Mouse (Mus musculus): ENCODE results near the gene Aspa. TPM values are rescaled to one million over a fixed set of nuclear protein-coding genes. Genes with fewer than 3 reads are reported as not detected.

Gene Aspa
- polyA plus RNA-seq, 1 experiment, result 46.1 TPM

GRCm38 (mm10) chr11:73283926-73284325 is 45.5 kb downstream of the Aspa start:
- Histone ChIP-seq H3K4me1 (ENCODE audit: control insufficient read depth, insufficient read depth, low read length) (no peaks in the 10 kb centered on the region), H3K4me3 (ENCODE audit: insufficient read depth, low read depth, low read length) (no peak overlapping the region), H3K27ac (ENCODE audit: insufficient read depth, low read depth, low read length) (no peak overlapping the region), H3K36me3 (ENCODE audit: control insufficient read depth, insufficient read depth, low read length) (no peaks in the 10 kb centered on the region), H3K27me3 (replicated peaks; ENCODE audit: control insufficient read depth, insufficient read depth, low read length) (no peaks in the 10 kb centered on the region)
- DNase-seq, result no peak
- 38% methylated on average over 1 of the region's 1 CpGs for WGBS
- TF ChIP-seq CTCF (conservative IDR thresholded peaks at IDR 0.05; ENCODE audit: insufficient read depth, insufficient read length, low read depth, low read length), result no peak
- no peak for TF ChIP-seq POLR2A (IDR thresholded peaks at IDR 0.05; ENCODE audit: low read depth, low read length)

DNA sequence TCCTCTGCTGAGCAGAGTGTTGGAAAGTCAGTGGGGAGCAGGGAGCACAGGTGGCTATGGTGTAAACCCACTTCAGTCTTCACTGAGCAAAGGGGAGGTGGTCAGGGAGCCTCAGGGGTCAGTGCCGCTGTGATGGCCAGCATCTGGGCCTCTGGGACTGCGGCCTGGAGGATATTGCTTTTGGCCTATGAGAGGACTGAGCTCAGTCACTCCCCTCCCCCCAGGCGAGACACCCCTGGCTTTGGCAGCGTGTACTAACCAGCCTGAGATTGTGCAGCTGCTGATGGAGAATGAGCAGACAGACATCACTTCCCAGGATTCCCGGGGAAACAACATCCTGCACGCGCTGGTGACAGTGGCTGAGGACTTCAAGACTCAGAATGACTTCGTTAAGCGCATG is 46.0 kb downstream of the Aspa start:
- H3K36me3 ChIP-seq (ENCODE audit: control insufficient read depth, insufficient read depth, low read length), result no peaks in the 10 kb centered on the region
- no peaks in the 10 kb centered on the region for H3K27me3 ChIP-seq (replicated peaks; ENCODE audit: control insufficient read depth, insufficient read depth, low read length)
- no peak overlapping the region for H3K27ac ChIP-seq (ENCODE audit: insufficient read depth, low read depth, low read length)
- DNase-seq, result peak; percentile 23
- H3K4me3 ChIP-seq (ENCODE audit: insufficient read depth, low read depth, low read length), result no peak overlapping the region
- H3K4me1 ChIP-seq (ENCODE audit: control insufficient read depth, insufficient read depth, low read length), result no peaks in the 10 kb centered on the region
- TF ChIP-seq CTCF (conservative IDR thresholded peaks at IDR 0.05; ENCODE audit: insufficient read depth, insufficient read length, low read depth, low read length), result no peak
- no peak for TF ChIP-seq POLR2A (IDR thresholded peaks at IDR 0.05; ENCODE audit: low read depth, low read length)
- 43% methylated on average over 9 of the region's 9 CpGs for WGBS

- 2% methylated on average over 16 of the region's 16 CpGs for WGBS
- no peaks in the 10 kb centered on the region for H3K27me3 ChIP-seq (replicated peaks; ENCODE audit: control insufficient read depth, insufficient read depth, low read length)
- peak overlapping the region; percentile 35; the same call in 1 of the 2 replicates for H3K4me3 ChIP-seq (ENCODE audit: insufficient read depth, low read depth, low read length)
- H3K4me1 ChIP-seq (ENCODE audit: control insufficient read depth, insufficient read depth, low read length), result no peaks in the 10 kb centered on the region
- no peak overlapping the region for H3K27ac ChIP-seq (ENCODE audit: insufficient read depth, low read depth, low read length)
- TF ChIP-seq POLR2A (IDR thresholded peaks at IDR 0.05; ENCODE audit: low read depth, low read length), result no peak
- peak; percentile 78 for TF ChIP-seq CTCF (conservative IDR thresholded peaks at IDR 0.05; ENCODE audit: insufficient read depth, insufficient read length, low read depth, low read length)
- peak; percentile 72 for DNase-seq
- H3K36me3 ChIP-seq (ENCODE audit: control insufficient read depth, insufficient read depth, low read length), result no peaks in the 10 kb centered on the region
These were observed 47.8 kb downstream of the Aspa start for GRCm38 (mm10) chr11:73281528-73282027.

DNA sequence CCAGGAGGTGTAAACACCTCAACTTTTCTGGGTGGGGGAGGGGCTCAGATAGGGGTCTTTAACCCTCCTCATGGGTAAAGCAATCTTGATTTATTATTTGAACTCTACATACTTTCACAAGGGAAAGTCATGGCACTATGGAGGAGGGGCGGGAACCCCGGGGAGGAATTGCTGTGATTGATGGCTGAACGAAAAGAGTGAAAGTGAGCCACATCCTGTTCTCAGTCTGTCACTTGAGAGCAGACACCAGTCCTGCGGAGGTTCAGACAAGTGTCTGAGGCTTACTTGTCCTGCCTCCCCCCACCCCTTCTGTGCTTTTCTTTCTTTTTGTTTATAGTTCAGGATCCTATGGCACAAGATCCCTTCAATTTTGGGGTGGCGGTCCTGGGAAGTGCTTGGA is 48.7 kb downstream of the Aspa start:
- Histone ChIP-seq H3K27ac (ENCODE audit: insufficient read depth, low read depth, low read length) (no peak overlapping the region), H3K4me3 (ENCODE audit: insufficient read depth, low read depth, low read length) (no peak overlapping the region), H3K27me3 (replicated peaks; ENCODE audit: control insufficient read depth, insufficient read depth, low read length) (no peaks in the 10 kb centered on the region), H3K4me1 (ENCODE audit: control insufficient read depth, insufficient read depth, low read length) (no peaks in the 10 kb centered on the region), H3K36me3 (ENCODE audit: control insufficient read depth, insufficient read depth, low read length) (no peaks in the 10 kb centered on the region)
- no peak for DNase-seq
- no peak for TF ChIP-seq POLR2A (IDR thresholded peaks at IDR 0.05; ENCODE audit: low read depth, low read length)
- no peak for TF ChIP-seq CTCF (conservative IDR thresholded peaks at IDR 0.05; ENCODE audit: insufficient read depth, insufficient read length, low read depth, low read length)
- 27% methylated on average over 5 of the region's 5 CpGs for WGBS

DNA sequence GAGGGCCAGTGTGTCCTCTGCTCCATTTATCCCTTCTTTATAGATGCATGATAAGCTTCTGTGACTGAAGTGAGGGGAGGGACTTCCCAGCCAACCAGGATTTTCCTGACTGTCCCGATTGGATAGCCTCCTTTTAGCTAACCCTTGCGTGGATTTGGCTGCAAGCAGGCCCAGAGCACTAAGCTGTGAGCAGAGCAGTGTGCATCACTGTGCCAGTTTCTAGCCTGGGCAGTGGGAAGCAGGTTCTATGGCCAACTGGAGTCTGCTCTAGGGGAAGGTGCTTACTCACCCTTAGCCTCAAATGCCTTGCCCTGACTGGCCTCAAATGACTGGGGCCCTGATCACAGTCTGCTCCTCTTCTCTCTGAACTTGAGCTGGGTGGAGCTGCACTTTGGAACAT is 54.6 kb downstream of the Aspa start:
- DNase-seq, result no peak
- no peak overlapping the region for H3K27ac ChIP-seq (ENCODE audit: insufficient read depth, low read depth, low read length)
- no peak overlapping the region for H3K4me3 ChIP-seq (ENCODE audit: insufficient read depth, low read depth, low read length)
- no peaks in the 10 kb centered on the region for H3K36me3 ChIP-seq (ENCODE audit: control insufficient read depth, insufficient read depth, low read length)
- TF ChIP-seq CTCF (conservative IDR thresholded peaks at IDR 0.05; ENCODE audit: insufficient read depth, insufficient read length, low read depth, low read length), result no peak
- no peak for TF ChIP-seq POLR2A (IDR thresholded peaks at IDR 0.05; ENCODE audit: low read depth, low read length)
- WGBS, result 55% methylated on average over 2 of the region's 2 CpGs
- H3K4me1 ChIP-seq (ENCODE audit: control insufficient read depth, insufficient read depth, low read length), result no peaks in the 10 kb centered on the region
- no peaks in the 10 kb centered on the region for H3K27me3 ChIP-seq (replicated peaks; ENCODE audit: control insufficient read depth, insufficient read depth, low read length)

DNA sequence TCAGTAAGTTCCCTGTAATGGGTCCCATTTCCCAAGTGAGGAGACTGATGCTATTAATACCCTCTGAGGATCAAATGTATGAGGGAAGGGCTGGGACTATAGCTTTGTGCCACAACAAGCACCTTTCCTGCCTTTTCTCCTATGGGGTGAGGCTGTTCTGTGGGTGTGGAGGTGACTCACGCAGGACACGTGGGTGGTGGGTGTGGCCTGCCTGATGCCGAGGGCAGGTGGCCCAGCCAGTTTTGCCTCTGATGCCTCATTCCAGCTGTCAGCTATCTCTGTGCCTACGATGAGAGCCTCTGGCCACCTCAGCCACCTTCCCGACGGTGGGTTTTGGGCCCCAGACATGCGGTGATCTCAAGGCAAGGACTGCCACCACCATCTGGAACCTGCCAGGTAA is 62.1 kb downstream of the Aspa start, which contains the start of gene Trpv3:
Gene Trpv3 (plus strand): TSS at position 122 of the 400 bp plus-strand sequence.
- TF ChIP-seq CTCF (conservative IDR thresholded peaks at IDR 0.05; ENCODE audit: insufficient read depth, insufficient read length, low read depth, low read length) (no peak), POLR2A (IDR thresholded peaks at IDR 0.05; ENCODE audit: low read depth, low read length) (no peak)
- H3K4me1 ChIP-seq (ENCODE audit: control insufficient read depth, insufficient read depth, low read length), result no peaks in the 10 kb centered on the region
- H3K4me3 ChIP-seq (ENCODE audit: insufficient read depth, low read depth, low read length), result no peak within 1 kb of the TSS
- no peaks in the 10 kb centered on the region for H3K36me3 ChIP-seq (ENCODE audit: control insufficient read depth, insufficient read depth, low read length)
- no peak for DNase-seq
- WGBS, result 82% methylated on average over 7 of the region's 7 CpGs
- H3K27ac ChIP-seq (ENCODE audit: insufficient read depth, low read depth, low read length), result no peak within 1 kb of the TSS
- H3K27me3 ChIP-seq (replicated peaks; ENCODE audit: control insufficient read depth, insufficient read depth, low read length), result no peaks in the 10 kb centered on the region

DNA sequence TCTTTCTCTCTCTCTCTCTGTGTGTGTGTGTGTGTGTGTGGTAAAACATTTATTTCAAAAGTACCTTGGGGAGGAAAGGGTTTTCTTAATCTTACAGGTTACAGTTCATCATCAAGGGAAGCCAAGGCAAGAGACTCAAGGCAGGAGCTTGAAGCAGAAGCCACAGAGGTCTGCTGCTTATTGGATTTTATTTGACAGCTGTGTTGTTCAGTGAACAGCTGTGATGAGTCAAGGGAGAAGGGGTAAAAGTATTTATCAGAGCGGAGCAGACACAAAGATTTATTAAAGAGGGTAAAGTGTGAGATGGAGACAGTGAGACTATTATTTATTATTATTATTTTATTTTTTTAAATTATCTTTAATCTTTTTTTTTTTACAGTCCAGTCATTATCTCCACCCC is 68.0 kb downstream of the Aspa start:
- no peak for TF ChIP-seq POLR2A (IDR thresholded peaks at IDR 0.05; ENCODE audit: low read depth, low read length)
- TF ChIP-seq CTCF (conservative IDR thresholded peaks at IDR 0.05; ENCODE audit: insufficient read depth, insufficient read length, low read depth, low read length), result no peak
- Histone ChIP-seq H3K27ac (ENCODE audit: insufficient read depth, low read depth, low read length) (no peak overlapping the region), H3K36me3 (ENCODE audit: control insufficient read depth, insufficient read depth, low read length) (no peaks in the 10 kb centered on the region), H3K27me3 (replicated peaks; ENCODE audit: control insufficient read depth, insufficient read depth, low read length) (no peaks in the 10 kb centered on the region), H3K4me3 (ENCODE audit: insufficient read depth, low read depth, low read length) (no peak overlapping the region), H3K4me1 (ENCODE audit: control insufficient read depth, insufficient read depth, low read length) (no peaks in the 10 kb centered on the region)
- 63% methylated on average over 1 of the region's 1 CpGs for WGBS
- no peak for DNase-seq

All from kidney, adult 2 months (tissue).